Comparison of ENCODE assay signal across 8 mouse cellular contexts in genomic region chr5:3845026-3845425, GRCm38 (mm10). TPM values are rescaled to one million over a fixed set of nuclear protein-coding genes. Genes with fewer than 3 reads are reported as not detected.
DNase-seq lines count a peak whose midpoint lies in the region; ATAC-seq lines count a peak whose summit lies in the region.

Lrrd1 (plus strand) TSS chr5:3845173.

- DNase-seq in kidney, postnatal 14 days: peak; percentile 10
- DNase-seq in kidney, postnatal 25 days: no peak
- peak; percentile 14 for DNase-seq in adrenal gland, postnatal 25 days
- peak; percentile 13 for DNase-seq in right cerebral cortex, postnatal 14 days
- no peak for DNase-seq in urinary bladder, postnatal 14 days (ENCODE audit: low spot score)

- no peaks in the 10 kb centered on the region for H3K27me3 ChIP-seq in forebrain, embryonic 13.5 days
- peaks cover 3% of the 10 kb centered on the region; the same call in 1 of the 2 replicates for H3K27me3 ChIP-seq in limb, embryonic 13.5 days

- peak within 1 kb of the TSS; percentile 60 for H3K4me2 ChIP-seq in forebrain, embryonic 13.5 days
- peak within 1 kb of the TSS; percentile 80 for H3K4me2 ChIP-seq in limb, embryonic 13.5 days (replicated peaks)

- peaks cover 22% of the 10 kb centered on the region for H3K36me3 ChIP-seq in forebrain, embryonic 13.5 days (ENCODE audit: poor library complexity, severe bottlenecking)
- peaks cover 13% of the 10 kb centered on the region for H3K36me3 ChIP-seq in limb, embryonic 13.5 days

- H3K9me3 ChIP-seq in forebrain, embryonic 13.5 days (replicated peaks): no peaks in the 10 kb centered on the region
- H3K9me3 ChIP-seq in limb, embryonic 13.5 days: no peaks in the 10 kb centered on the region

- 4% methylated on average over 24 of the region's 24 CpGs for WGBS in forebrain, embryonic 13.5 days
- WGBS in limb, embryonic 13.5 days: 6% methylated on average over 24 of the region's 24 CpGs

- H3K27ac ChIP-seq in forebrain, embryonic 13.5 days: no peak within 1 kb of the TSS
- no peak within 1 kb of the TSS for H3K27ac ChIP-seq in limb, embryonic 13.5 days

- peak; percentile 70 for ATAC-seq in forebrain, embryonic 13.5 days
- ATAC-seq in limb, embryonic 13.5 days (ENCODE audit: low FRiP score, low read depth): peak; percentile 28; the same call in 1 of the 2 replicates
- ATAC-seq in erythroblast, adult 5-6 weeks (replicated peaks; ENCODE audit: low FRiP score, poor library complexity, severe bottlenecking): no peak

- H3K4me1 ChIP-seq in forebrain, embryonic 13.5 days: peaks cover 5% of the 10 kb centered on the region; the same call in 1 of the 2 replicates
- peaks cover 5% of the 10 kb centered on the region; the same call in 1 of the 2 replicates for H3K4me1 ChIP-seq in limb, embryonic 13.5 days

- H3K4me3 ChIP-seq in forebrain, embryonic 13.5 days: peak within 1 kb of the TSS; percentile 35
- peak within 1 kb of the TSS; percentile 44 for H3K4me3 ChIP-seq in limb, embryonic 13.5 days

- peak within 1 kb of the TSS; percentile 62 for H3K9ac ChIP-seq in forebrain, embryonic 13.5 days
- H3K9ac ChIP-seq in limb, embryonic 13.5 days: peak within 1 kb of the TSS; percentile 62; the same call in 1 of the 2 replicates

RNA-seq across cellular contexts. Expression of gene Lrrd1, which starts in this region (rescaled TPM):
- not detected in 2 replicates for total RNA-seq in adrenal gland, postnatal 25 days (2021)
- polyA plus RNA-seq in forebrain, embryonic 13.5 days (2015; fragmentation: Nextera tagmentation; extraction: Ambion mirVana): 0.10 and 0.11 TPM in 2 replicates
- polyA plus RNA-seq in limb, embryonic 13.5 days (2015; fragmentation: Nextera tagmentation; extraction: Ambion mirVana): 0.06 and 0.10 TPM in 2 replicates
- total RNA-seq in erythroblast, adult 5-6 weeks (2015; ENCODE audit: low replicate concordance): not detected in 2 replicates
- not detected in 2 replicates for total RNA-seq in erythroblast, adult 5-6 weeks (2017; ENCODE audit: low replicate concordance)

Comparison
In these comparisons a context has a peak if more than half of its experiments do, and no peak if none do; other contexts are left out.
1. DNase-seq: peak in kidney, postnatal 14 days (single experiment) and right cerebral cortex, postnatal 14 days (single experiment); none in kidney, postnatal 25 days (0 of 2) and urinary bladder, postnatal 14 days (single experiment).
2. Peak in DNase-seq in adrenal gland, postnatal 25 days; RNA of the gene not detected or under 1 TPM.
3. Peak in ATAC-seq, H3K4me3 ChIP-seq, H3K9ac ChIP-seq and H3K4me2 ChIP-seq in forebrain, embryonic 13.5 days; RNA of the gene not detected or under 1 TPM.
4. Peak in ATAC-seq, H3K4me3 ChIP-seq, H3K9ac ChIP-seq and H3K4me2 ChIP-seq in limb, embryonic 13.5 days; RNA of the gene not detected or under 1 TPM.